Mouse (Mus musculus): Measurements from ENCODE around the gene Gm20696. TPM values are rescaled to one million over a fixed set of nuclear protein-coding genes. Genes with fewer than 3 reads are reported as not detected.

Gene Gm20696
- total and polyA plus RNA-seq, 3 experiments = 0.59 TPM; not detected in 2

- peak overlapping the region; percentile 9 for H3K27ac ChIP-seq (ENCODE audit: insufficient read depth, low read depth)
- no peaks in the 10 kb centered on the region for H3K27me3 ChIP-seq (replicated peaks)
- H3K36me3 ChIP-seq (replicated peaks in 1 of 2; ENCODE audit: control insufficient read depth in 1 of 2, insufficient read depth in 1 of 2, low read length in 1 of 2) = no peaks in the 10 kb centered on the region
- no peak overlapping the region for H3K4me3 ChIP-seq (replicated peaks in 1 of 3; ENCODE audit: low read depth in 2 of 3, low read length in 2 of 3, poor library complexity in 1 of 3)
- dilution Hi-C loops (cut with MboI; ENCODE audit: extremely low pct_ligation_motif_present, extremely low pct_unique_long_range_greater_than_20kb, low sequenced_read_pairs) = no loop called here
- in situ Hi-C loops (cut with MboI; ENCODE audit: low pct_ligation_motif_present, low pct_unique_long_range_greater_than_20kb, low sequenced_read_pairs) = no loop called here
- no peak overlapping the region for H3K4me2 ChIP-seq (ENCODE audit: insufficient read depth, low read depth, poor library complexity, severe bottlenecking)
- no peaks in the 10 kb centered on the region for H3K9me3 ChIP-seq (replicated peaks; ENCODE audit: low read length)
- H3K79me2 ChIP-seq (replicated peaks; ENCODE audit: control insufficient read depth, extremely low read depth, insufficient read depth, poor library complexity, severe bottlenecking) = no peaks in the 10 kb centered on the region
- no peak for DNase-seq (ENCODE audit: extremely low read depth)
- peaks cover 7 to 17% of the 10 kb centered on the region in 2 experiments for H3K4me1 ChIP-seq (ENCODE audit: control insufficient read depth in 1 of 2, insufficient read depth in 2 of 2)
- TF ChIP-seq IRF4 (IDR thresholded peaks at IDR 0.05; ENCODE audit: low read depth, low read length) = no peak
- no peak for TF ChIP-seq CHD1 (IDR thresholded peaks at IDR 0.05; ENCODE audit: low read depth, low read length)
- no peak for TF ChIP-seq TCF12 (IDR thresholded peaks at IDR 0.05; ENCODE audit: low read depth, low read length)
- TF ChIP-seq JUN (IDR thresholded peaks at IDR 0.05; ENCODE audit: insufficient read depth, low read depth, low read length) = no peak
- TF ChIP-seq USF1 (IDR thresholded peaks at IDR 0.05; ENCODE audit: low read depth, low read length) = no peak
- TF ChIP-seq E2F4 (IDR thresholded peaks at IDR 0.05; ENCODE audit: insufficient replicate concordance, low read depth, low read length) = no peak
- no peak for TF ChIP-seq ZMIZ1 (IDR thresholded peaks at IDR 0.05; ENCODE audit: low read depth, low read length)
- H3K9ac ChIP-seq (ENCODE audit: insufficient read depth, low read depth) = no peak overlapping the region
These were observed 316.4 kb downstream of the Gm20696 start for GRCm38 (mm10) chr6:99350156-99350555.

DNA sequence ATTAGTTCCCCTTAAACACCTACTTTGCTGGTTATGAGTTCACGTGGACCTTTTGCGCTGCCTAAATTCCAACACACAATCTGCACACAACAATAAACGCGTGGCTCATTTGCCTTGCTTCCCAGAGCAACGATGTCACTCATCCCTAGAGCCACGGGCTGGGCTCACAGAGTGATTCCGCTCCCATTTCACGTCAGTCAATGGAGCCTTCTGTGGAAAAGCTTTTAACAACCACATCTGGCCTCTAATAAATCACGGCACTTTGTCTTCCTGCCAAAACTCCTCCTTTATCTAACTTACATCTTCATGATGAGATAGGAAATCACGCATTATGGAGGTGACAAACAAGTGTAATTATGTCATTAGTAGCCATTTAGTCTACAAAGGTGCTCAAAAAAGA, 318.8 kb downstream of the Gm20696 start:
- no peaks in the 10 kb centered on the region for H3K79me2 ChIP-seq (replicated peaks; ENCODE audit: control insufficient read depth, extremely low read depth, insufficient read depth, poor library complexity, severe bottlenecking)
- no peak overlapping the region for H3K9ac ChIP-seq (ENCODE audit: insufficient read depth, low read depth)
- peaks cover 7 to 17% of the 10 kb centered on the region in 2 experiments for H3K4me1 ChIP-seq (ENCODE audit: control insufficient read depth in 1 of 2, insufficient read depth in 2 of 2)
- dilution Hi-C loops (cut with MboI; ENCODE audit: extremely low pct_ligation_motif_present, extremely low pct_unique_long_range_greater_than_20kb, low sequenced_read_pairs) (no loop called here), in situ Hi-C loops (cut with MboI; ENCODE audit: low pct_ligation_motif_present, low pct_unique_long_range_greater_than_20kb, low sequenced_read_pairs) (no loop called here)
- no peak overlapping the region for H3K4me2 ChIP-seq (ENCODE audit: insufficient read depth, low read depth, poor library complexity, severe bottlenecking)
- H3K27me3 ChIP-seq (replicated peaks) = no peaks in the 10 kb centered on the region
- H3K36me3 ChIP-seq (replicated peaks in 1 of 2; ENCODE audit: control insufficient read depth in 1 of 2, insufficient read depth in 1 of 2, low read length in 1 of 2) = no peaks in the 10 kb centered on the region
- H3K27ac ChIP-seq (ENCODE audit: insufficient read depth, low read depth) = no peak overlapping the region
- no peaks in the 10 kb centered on the region for H3K9me3 ChIP-seq (replicated peaks; ENCODE audit: low read length)
- no peak overlapping the region for H3K4me3 ChIP-seq (replicated peaks in 1 of 3; ENCODE audit: low read depth in 2 of 3, low read length in 2 of 3, poor library complexity in 1 of 3)
- TF ChIP-seq IRF4 (IDR thresholded peaks at IDR 0.05; ENCODE audit: low read depth, low read length) (no peak), NELFE (IDR thresholded peaks at IDR 0.05; ENCODE audit: low read depth, low read length) (no peak), MEF2A (IDR thresholded peaks at IDR 0.05; ENCODE audit: borderline replicate concordance, low read depth, low read length) (no peak), TCF12 (IDR thresholded peaks at IDR 0.05; ENCODE audit: low read depth, low read length) (no peak), USF1 (IDR thresholded peaks at IDR 0.05; ENCODE audit: low read depth, low read length) (no peak), CHD2 (IDR thresholded peaks at IDR 0.05; ENCODE audit: low read length) (no peak), CHD1 (IDR thresholded peaks at IDR 0.05; ENCODE audit: low read depth, low read length) (no peak), NRF1 (IDR thresholded peaks at IDR 0.05; ENCODE audit: low read depth, low read length) (no peak), JUN (IDR thresholded peaks at IDR 0.05; ENCODE audit: insufficient read depth, low read depth, low read length) (no peak), ZC3H11A (IDR thresholded peaks at IDR 0.05; ENCODE audit: low read depth, low read length) (no peak), UBTF (IDR thresholded peaks at IDR 0.05; ENCODE audit: low read depth, low read length) (no peak), ZKSCAN1 (IDR thresholded peaks at IDR 0.05; ENCODE audit: borderline replicate concordance, low read depth, low read length) (no peak), ELF1 (IDR thresholded peaks at IDR 0.05; ENCODE audit: low read depth, low read length) (no peak), POLR2AphosphoS2 (IDR thresholded peaks at IDR 0.05; ENCODE audit: low read depth, low read length) (no peak)
- DNase-seq (ENCODE audit: extremely low read depth) = no peak
